Mouse (Mus musculus): ENCODE results near the gene Gm4981.
"Not testable (repeated sequence)": the region's sequence is repeated elsewhere in the genome, so short reads cannot be mapped to it uniquely, and the experiment has no call there.

DNA sequence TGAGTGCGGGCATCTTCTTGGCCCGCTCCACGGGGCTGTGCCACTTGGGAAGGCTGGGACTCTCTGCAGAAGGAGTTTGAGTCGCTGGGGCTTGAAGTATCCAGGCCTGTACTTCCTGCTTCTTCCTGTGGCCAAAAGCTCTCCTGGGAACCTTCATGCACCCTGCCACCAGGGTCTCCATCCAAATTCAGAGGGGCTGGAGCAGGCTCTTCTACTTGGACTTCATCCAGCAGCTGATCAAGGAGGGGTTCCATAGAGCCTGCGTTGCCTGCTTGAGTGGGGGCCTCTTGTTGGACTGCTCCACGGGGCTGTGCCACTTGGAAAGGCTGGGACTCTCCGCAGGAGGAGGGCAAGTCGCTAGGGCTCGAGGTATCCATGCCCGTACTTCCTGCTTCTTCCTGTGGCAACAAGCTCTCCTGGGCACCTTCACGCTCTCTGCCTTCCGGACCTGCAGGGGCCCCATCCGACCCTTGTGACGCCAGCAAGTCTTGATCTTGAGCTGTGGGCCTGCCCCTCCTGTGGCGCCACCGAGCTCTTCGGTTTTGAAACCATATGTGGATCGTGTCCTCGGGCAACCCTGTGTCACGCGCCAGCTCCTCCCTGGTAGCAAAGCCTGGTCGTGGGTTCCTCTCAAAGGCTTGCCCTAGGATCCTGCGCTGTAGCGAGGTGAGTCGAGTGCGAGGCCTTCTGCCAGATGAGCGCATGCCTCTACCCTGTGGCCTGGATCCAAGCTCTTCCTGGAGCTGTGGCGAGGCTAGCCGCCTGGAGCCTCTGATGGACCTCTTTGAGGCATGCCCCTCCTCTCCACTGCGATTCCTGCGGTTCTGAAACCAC is 12.3 kb downstream of the Gm4981 start:
- not testable (repeated sequence) for TF ChIP-seq CTCF (conservative IDR thresholded peaks at IDR 0.05; ENCODE audit: low read length); POU5F1 (IDR thresholded peaks at IDR 0.05; ENCODE audit: borderline replicate concordance, low read length); NANOG (IDR thresholded peaks at IDR 0.05; ENCODE audit: borderline replicate concordance, low read length)

Data from E14TG2a.4 (cell line).